Mouse (Mus musculus) urinary bladder, adult 2 months (tissue): ENCODE results near the gene Slc39a12. TPM values are rescaled to one million over a fixed set of nuclear protein-coding genes. Genes with fewer than 3 reads are reported as not detected.
A peak's percentile ranks its signal among the peaks of the same experiment; 100 is the strongest.

Experiments
- DNase-seq: peaks from one replicate; pipeline ENCODE4 v3.0.0; 2022; ENCODE audit warnings: low spot score
- polyA plus RNA-seq: library from polyadenylated mRNA; depleted of rRNA; stranded (reverse); fragments of >200 nt; gene quantifications from 2 replicates; pipeline ENCODE4 v1.2.3, GENCODE M21; 2012; rRNA removed

Gene Slc39a12
- polyA plus RNA-seq: 0.15 TPM in 2 replicates

DNA sequence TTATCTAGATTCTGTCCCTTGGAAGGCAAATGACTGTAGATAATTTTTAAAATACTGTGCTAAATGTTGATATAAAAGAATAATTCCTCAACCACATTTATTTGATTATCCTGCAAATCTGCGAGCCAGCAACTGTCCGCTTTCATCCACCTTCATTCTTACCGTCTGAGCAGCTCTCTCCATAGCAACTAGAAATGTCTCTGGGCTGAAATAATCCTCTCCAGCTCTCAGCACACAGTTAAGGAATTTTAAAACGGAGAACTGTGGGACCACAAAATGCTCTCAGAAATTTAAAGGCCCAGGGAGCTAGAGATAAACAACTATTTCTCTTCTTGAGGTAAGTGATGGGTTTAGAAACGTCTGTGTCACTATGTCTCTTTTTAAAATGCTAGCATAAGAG lies at the start of gene Slc39a12:
Gene Slc39a12, plus strand, starts transcription at position 155 of the 400 bp plus-strand sequence.
- DNase-seq: no peak

DNA sequence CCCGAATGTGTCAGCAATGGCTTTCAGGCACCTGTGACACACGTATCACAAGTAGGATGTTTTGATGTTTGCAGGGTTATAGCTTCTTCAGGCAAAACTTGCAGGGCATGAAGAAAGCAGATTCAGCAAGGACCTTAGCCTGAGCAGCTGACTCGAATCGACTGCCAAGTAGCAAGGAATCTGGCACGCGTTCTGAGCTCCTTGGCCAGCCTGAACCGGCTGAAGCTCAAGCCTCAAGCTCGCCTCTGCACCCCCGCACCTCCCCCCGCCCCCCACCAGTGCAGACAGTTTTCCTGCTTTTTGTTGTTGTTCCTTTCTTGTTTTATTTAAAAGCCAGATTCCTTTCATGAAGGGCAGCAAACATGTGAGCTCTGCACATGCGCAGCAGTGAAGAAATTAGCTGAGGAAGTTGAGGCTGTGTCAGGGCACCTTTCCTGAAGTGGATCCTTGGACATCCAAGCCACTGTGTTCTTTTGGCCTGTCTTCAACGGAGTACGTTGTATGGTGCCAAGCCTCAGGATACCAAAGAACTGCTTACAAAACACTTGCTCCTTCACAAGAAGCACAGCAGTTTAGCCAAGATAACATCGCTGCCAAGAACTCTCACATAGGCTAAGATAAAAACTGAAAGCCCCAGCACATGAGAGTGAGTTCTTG lies 46.3 kb upstream of the Slc39a12 start:
- peak; percentile 23 for DNase-seq

- peak; percentile 19 for DNase-seq
Measured at GRCm38 (mm10) chr2:14342309-14342839, 45.7 kb upstream of the Slc39a12 start.

- no peak for DNase-seq
Measured at GRCm38 (mm10) chr2:14388856-14389255, 740 bp downstream of the Slc39a12 start.

DNA sequence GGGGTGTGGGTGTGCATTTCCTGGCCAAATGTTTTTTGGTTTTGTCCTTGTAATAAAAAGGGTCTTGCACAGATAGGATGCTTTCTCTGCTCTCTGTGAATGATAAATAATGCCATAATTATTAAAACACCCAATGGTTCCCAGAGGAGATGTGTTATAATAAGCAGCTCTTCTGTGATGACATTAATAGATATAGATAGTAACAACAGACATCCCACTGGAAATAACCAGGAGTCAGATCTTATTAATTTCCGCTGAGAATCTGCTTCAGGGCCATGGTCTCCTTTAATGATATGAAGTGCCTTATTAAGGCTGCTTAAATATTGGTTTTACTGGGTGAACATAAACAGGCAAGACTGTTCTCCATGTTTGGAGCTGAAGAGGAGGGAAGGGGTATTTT lies 2.8 kb downstream of the Slc39a12 start:
- no peak for DNase-seq

GRCm38 (mm10) chr2:14403000-14403399 lies 14.9 kb downstream of the Slc39a12 start:
- no peak for DNase-seq

DNA sequence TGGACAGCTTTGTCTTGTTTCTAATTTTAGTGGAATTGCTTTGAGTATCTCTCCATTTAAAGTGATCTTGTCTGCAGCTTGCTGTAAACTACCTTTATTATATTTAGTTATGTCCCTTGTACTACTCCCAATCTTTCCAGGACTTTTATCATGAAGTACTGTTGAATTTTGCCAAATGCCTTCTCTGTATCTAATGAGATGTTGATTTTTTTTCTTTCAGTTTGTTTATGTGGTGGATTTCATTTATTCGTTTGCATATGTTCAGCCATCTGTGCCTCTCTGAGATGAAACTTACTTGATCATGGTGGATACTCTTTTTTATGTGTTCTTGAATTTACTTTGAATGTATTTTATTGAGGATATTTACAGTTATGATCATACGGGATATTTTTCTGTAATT lies 40.9 kb downstream of the Slc39a12 start:
- DNase-seq: no peak

DNA sequence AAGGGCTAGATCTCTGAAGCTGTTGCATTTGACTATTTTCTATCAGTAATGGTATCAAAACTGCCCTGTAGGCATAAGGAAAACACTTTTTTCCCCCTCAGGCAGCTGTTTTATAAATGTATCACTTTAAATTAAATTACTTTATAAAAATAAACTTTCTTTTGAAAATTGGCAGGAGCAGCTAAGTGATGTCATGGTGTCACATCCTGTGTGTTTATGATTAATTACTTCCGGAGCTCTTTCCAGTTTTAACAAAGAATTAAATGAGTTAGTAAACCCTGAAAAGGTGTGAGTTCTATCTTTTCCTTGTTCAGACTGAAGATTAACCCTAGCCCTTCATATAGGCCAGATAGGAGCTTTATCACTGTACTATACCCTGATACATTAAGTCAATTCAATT lies 59.2 kb downstream of the Slc39a12 start:
- DNase-seq: no peak

GRCm38 (mm10) chr2:14450866-14451265 lies 62.8 kb downstream of the Slc39a12 start:
- DNase-seq: no peak

- DNase-seq: no peak
Measured at GRCm38 (mm10) chr2:14454946-14455631, 67.0 kb downstream of the Slc39a12 start.

DNA sequence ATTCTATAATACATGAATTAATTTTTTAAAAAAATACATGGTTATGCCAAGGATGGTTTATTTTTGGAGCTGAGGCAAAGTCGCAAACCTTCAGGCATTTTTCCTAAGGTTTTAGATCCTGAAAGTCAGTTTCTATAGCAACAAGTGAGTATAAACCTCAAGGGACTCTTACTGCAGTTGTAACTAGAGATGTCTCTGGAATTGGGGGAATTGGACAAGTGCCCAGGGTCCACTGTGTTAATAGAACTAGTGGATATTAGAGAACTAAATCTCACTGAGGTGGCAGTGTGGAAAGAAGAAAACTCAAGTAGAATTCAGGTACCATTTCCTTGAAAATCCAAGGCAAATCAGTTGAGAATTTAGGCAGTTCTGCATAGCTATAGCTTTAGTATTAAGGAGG lies 76.3 kb downstream of the Slc39a12 start:
- DNase-seq: no peak

- no peak for DNase-seq
Measured at GRCm38 (mm10) chr2:14494132-14494531, 106.0 kb downstream of the Slc39a12 start.

- DNase-seq: no peak
Measured at GRCm38 (mm10) chr2:14496150-14496549, 108.0 kb downstream of the Slc39a12 start.

DNA sequence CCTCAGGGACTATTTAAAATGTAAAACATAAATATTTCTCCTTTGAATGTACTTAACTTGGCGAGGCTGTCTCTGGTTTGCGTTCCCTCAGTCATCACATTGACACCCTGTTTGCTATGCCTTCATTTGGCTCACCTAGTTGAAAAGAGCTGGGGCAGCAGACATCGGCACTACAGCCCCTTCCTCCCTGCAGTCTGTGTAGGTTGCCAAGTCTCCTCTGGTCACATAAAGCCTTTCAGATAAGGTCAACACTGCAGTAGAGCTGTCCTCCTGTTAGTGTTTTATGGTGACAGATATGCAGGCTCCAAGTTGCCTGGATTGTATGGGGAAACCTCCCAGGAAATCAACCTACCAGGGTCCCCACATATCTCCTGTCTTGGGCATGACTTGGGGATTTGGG lies 114.4 kb downstream of the Slc39a12 start:
- no peak for DNase-seq

DNA sequence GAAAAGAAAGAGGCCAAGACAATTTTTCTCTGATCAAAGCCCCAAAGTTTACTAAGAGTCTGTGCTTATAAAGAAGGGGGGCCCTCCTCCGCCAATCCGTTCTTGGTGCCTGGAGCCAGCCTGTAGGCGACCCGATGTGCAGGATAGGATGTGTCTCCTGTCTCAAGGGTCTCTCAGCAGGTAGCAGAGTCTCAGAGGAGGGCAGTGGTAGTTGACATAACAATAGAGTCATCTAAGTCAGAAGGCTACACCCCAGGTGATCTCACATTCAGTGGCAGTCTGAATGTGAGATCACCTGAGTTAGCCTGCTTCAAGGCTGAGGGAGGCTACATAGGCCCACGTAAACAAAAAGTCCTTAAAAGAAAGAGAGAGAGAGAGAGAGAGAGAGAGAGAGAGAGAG lies 130.1 kb downstream of the Slc39a12 start:
- DNase-seq: no peak

DNA sequence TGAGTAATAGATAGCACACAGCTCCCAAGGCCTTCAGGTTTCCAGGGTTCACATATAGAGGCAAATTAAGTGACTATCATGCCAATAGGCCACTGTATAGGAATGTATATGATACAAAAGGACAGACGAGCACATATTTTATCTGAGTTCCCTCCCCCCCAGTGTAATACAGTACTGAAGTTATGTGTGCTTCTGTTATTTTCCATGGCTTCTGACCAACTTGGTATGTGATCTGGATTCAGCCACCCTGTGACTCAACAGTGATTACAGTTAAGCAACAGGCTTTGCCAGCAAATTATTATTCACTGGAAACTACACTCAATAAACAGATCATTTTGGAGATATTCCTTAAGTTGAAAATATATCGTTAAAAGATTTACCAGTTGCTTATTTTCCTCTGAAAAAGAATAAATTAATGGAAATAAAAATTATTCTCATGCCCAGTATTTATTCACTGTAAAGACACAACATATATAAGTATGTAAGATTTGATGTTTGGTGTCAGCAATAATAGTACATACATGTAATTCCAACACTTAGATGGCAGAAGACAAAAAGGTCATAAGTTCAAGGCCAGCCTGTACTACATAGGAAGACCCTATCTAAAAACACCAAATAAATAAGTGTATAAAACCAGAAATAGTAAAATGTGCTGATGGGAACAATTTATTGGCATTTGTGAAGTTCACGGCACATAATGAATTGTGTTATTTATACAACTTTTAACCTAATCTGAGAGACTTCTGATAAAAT lies 146.4 kb downstream of the Slc39a12 start:
- no peak for DNase-seq

GRCm38 (mm10) chr2:14535246-14535671 lies 147.1 kb downstream of the Slc39a12 start:
- DNase-seq: no peak

DNA sequence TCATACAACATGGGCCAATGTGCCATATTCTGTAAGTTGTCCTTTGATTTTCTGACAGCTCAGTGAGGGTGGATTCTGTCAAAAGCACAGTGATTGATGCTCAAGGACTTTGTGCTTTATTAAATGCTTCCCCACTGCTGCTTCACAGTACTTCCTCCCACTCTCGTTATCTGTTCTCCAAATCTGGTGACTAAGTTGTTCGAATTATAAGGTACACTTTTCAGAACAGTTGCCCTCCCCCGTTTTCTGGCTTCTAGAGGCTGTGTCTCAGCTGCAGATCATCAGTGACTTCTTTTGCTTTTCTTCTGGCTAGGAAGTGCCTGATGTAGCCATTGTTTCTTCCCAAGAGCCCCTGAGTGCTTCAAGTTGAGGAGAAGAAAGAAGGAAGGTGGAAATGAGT lies 149.7 kb downstream of the Slc39a12 start:
- no peak for DNase-seq

- DNase-seq: no peak
Measured at GRCm38 (mm10) chr2:14543355-14543754, 155.2 kb downstream of the Slc39a12 start.

- DNase-seq: no peak
Measured at GRCm38 (mm10) chr2:14543773-14544172, 155.7 kb downstream of the Slc39a12 start.
